Mouse (Mus musculus) hindbrain, embryonic 15.5 days (tissue): ENCODE data around the gene Atxn3. TPM values are rescaled to one million over a fixed set of nuclear protein-coding genes. Genes with fewer than 3 reads are reported as not detected.

Source experiments
- ATAC-seq: fragments of 200-750 bp; cut with Nextera tagmentation; 2 replicates; pipeline ENCODE4 v1.8.0; 2017; ENCODE audit warnings: low read depth, moderate number of reproducible peaks, moderate TSS enrichment; ENCODE audit not compliant: low FRiP score
- H3K27ac ChIP-seq: fragments of 300-500 bp; sonication (generic); replicated peaks from 2 replicates; pipeline ENCODE4 v1.5.1; 2015; ENCODE audit warnings: mild to moderate bottlenecking, inconsistent platforms
- H3K27me3 ChIP-seq: fragments of 300-500 bp; sonication (generic); 2 replicates; pipeline ENCODE4 v1.6.1; 2015; ENCODE audit warnings: control low read depth, inconsistent platforms
- H3K36me3 ChIP-seq: fragments of 300-500 bp; sonication (generic); 2 replicates; pipeline ENCODE4 v1.6.1; 2015; ENCODE audit warnings: control low read depth, inconsistent platforms
- H3K4me1 ChIP-seq: fragments of 300-500 bp; sonication (generic); replicated peaks from 2 replicates; pipeline ENCODE4 v1.6.1; 2015; ENCODE audit warnings: control low read depth, inconsistent platforms
- H3K4me2 ChIP-seq: fragments of 300-500 bp; sonication (generic); 2 replicates; pipeline ENCODE4 v1.6.1; 2015; ENCODE audit warnings: moderate library complexity, mild to moderate bottlenecking, inconsistent platforms
- H3K4me3 ChIP-seq: fragments of 300-500 bp; sonication (generic); 2 replicates; pipeline ENCODE4 v1.5.1; 2015; ENCODE audit warnings: mild to moderate bottlenecking, inconsistent platforms
- H3K9ac ChIP-seq: fragments of 300-500 bp; sonication (generic); 2 replicates; pipeline ENCODE4 v1.6.1; 2015; ENCODE audit warnings: inconsistent platforms
- H3K9me3 ChIP-seq: fragments of 300-500 bp; sonication (generic); 2 replicates; pipeline ENCODE4 v1.6.1; 2016; ENCODE audit warnings: control low read depth, inconsistent platforms
- WGBS: fragments of 180-500 bp; shearing (Covaris S2); methylation state at CpG from one replicate; pipeline ENCODE4 v1.1.7; 2015; 5-methylcytosine and 5-hydroxymethylcytosine counted together
- polyA plus RNA-seq: library from polyadenylated mRNA; unstranded; fragments of >200 nt; fragmentation: Nextera tagmentation; extraction: Ambion mirVana; gene quantifications from 2 replicates; pipeline ENCODE4 v1.2.1, GENCODE M21; 2015

The Atxn3 gene
- polyA plus RNA-seq, 1 experiment from 2014 or later: 8.2 TPM

DNA sequence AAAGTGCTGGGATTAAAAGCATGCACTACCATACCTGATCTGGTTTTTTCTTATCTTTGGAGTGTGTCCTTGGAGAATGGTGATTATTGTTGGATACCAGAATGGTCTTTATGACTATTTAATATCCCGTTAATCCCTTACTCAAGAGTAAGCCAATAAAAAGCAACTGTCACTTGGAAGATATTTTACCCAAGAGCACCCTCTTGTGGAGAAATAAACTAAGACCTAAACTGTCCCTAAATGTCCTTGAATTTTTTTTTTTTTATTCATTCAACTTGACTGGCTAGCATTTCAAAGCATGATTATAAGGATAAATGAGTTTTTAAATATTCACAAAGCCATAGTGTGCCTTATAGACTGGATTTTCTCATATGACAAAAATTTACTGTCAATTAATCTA, 82.9 kb downstream of the Atxn3 start:
- Histone ChIP-seq H3K4me3 (no peak overlapping the region), H3K9me3 (no peaks in the 10 kb centered on the region), H3K4me2 (no peak overlapping the region), H3K9ac (no peak overlapping the region), H3K27ac (no peak overlapping the region), H3K27me3 (no peaks in the 10 kb centered on the region), H3K4me1 (no peaks in the 10 kb centered on the region), H3K36me3 (peaks cover 21% of the 10 kb centered on the region)
- ATAC-seq: no peak
- WGBS: 37% methylated on average over 1 of the region's 1 CpGs

Other genes with a start within 250 kb of the Atxn3 start
- gene Tc2n, start 239.7 kb downstream of the Atxn3 start, polyA plus RNA-seq: 0.40 and 0.59 TPM in 2 replicates
- gene Fbln5, start 139.2 kb downstream of the Atxn3 start, polyA plus RNA-seq: 15.0 and 17.4 TPM in 2 replicates
- 20.9 and 27.8 TPM in 2 replicates for gene Trip11, start 45.0 kb downstream of the Atxn3 start, polyA plus RNA-seq
- 29.6 and 30.6 TPM in 2 replicates for gene Cpsf2, start 17.7 kb upstream of the Atxn3 start, polyA plus RNA-seq
- 1.6 and 2.7 TPM in 2 replicates for gene Slc24a4, start 170.5 kb upstream of the Atxn3 start, polyA plus RNA-seq